Mouse (Mus musculus): Measurements from ENCODE around the gene Map3k12. TPM values are rescaled to one million over a fixed set of nuclear protein-coding genes. Genes with fewer than 3 reads are reported as not detected.

The Map3k12 gene
- polyA plus RNA-seq, 1 experiment from 2014 or later, result 58.3 TPM

- no peak for ATAC-seq (ENCODE audit: low FRiP score, low read depth)
- Histone ChIP-seq H3K9ac (no peak overlapping the region), H3K27ac (replicated peaks) (no peak overlapping the region), H3K36me3 (no peaks in the 10 kb centered on the region), H3K9me3 (no peaks in the 10 kb centered on the region), H3K27me3 (no peaks in the 10 kb centered on the region), H3K4me1 (replicated peaks) (peaks cover 23% of the 10 kb centered on the region), H3K4me3 (no peak overlapping the region), H3K4me2 (no peak overlapping the region)
- 98% methylated on average over 9 of the region's 9 CpGs for WGBS
Observed at GRCm38 (mm10) chr15:102468675-102469370, 48.0 kb downstream of the Map3k12 start.

GRCm38 (mm10) chr15:102463666-102464065 is 53.2 kb downstream of the Map3k12 start:
- Histone ChIP-seq H3K27ac (replicated peaks) (no peak overlapping the region), H3K4me3 (no peak overlapping the region), H3K27me3 (no peaks in the 10 kb centered on the region), H3K9me3 (no peaks in the 10 kb centered on the region), H3K4me2 (no peak overlapping the region), H3K36me3 (peaks cover 3% of the 10 kb centered on the region; the same call in 1 of the 2 replicates), H3K4me1 (replicated peaks) (peaks cover 22% of the 10 kb centered on the region), H3K9ac (no peak overlapping the region)
- no peak for ATAC-seq (ENCODE audit: low FRiP score, low read depth)

- Histone ChIP-seq H3K36me3 (peaks cover 3% of the 10 kb centered on the region; the same call in 1 of the 2 replicates), H3K27me3 (no peaks in the 10 kb centered on the region), H3K4me1 (replicated peaks) (peaks cover 27% of the 10 kb centered on the region), H3K4me2 (no peak overlapping the region), H3K27ac (replicated peaks) (no peak overlapping the region), H3K9ac (no peak overlapping the region), H3K9me3 (no peaks in the 10 kb centered on the region), H3K4me3 (no peak overlapping the region)
- WGBS, result 86% methylated on average over 9 of the region's 9 CpGs
- no peak for ATAC-seq (ENCODE audit: low FRiP score, low read depth)
Observed at GRCm38 (mm10) chr15:102461430-102462075, 55.3 kb downstream of the Map3k12 start.

GRCm38 (mm10) chr15:102460971-102461370 is 55.9 kb downstream of the Map3k12 start:
- Histone ChIP-seq H3K27me3 (no peaks in the 10 kb centered on the region), H3K4me3 (no peak overlapping the region), H3K9me3 (no peaks in the 10 kb centered on the region), H3K4me2 (no peak overlapping the region), H3K9ac (no peak overlapping the region), H3K27ac (replicated peaks) (no peak overlapping the region), H3K4me1 (replicated peaks) (peaks cover 27% of the 10 kb centered on the region), H3K36me3 (peaks cover 3% of the 10 kb centered on the region; the same call in 1 of the 2 replicates)
- WGBS, result 68% methylated on average over 4 of the region's 4 CpGs
- ATAC-seq (ENCODE audit: low FRiP score, low read depth), result no peak

GRCm38 (mm10) chr15:102460409-102460808 is 56.5 kb downstream of the Map3k12 start:
- no peak overlapping the region for H3K9ac ChIP-seq
- H3K9me3 ChIP-seq, result no peaks in the 10 kb centered on the region
- 78% methylated on average over 12 of the region's 12 CpGs for WGBS
- no peak overlapping the region for H3K4me3 ChIP-seq
- peaks cover 27% of the 10 kb centered on the region for H3K4me1 ChIP-seq (replicated peaks)
- no peak for ATAC-seq (ENCODE audit: low FRiP score, low read depth)
- H3K27me3 ChIP-seq, result no peaks in the 10 kb centered on the region
- H3K36me3 ChIP-seq, result peaks cover 3% of the 10 kb centered on the region; the same call in 1 of the 2 replicates
- H3K27ac ChIP-seq (replicated peaks), result no peak overlapping the region
- 0 out of 2 replicates have a peak overlapping the region, but pooled peaks have one; percentile 68 for H3K4me2 ChIP-seq

GRCm38 (mm10) chr15:102459847-102460246 is 57.0 kb downstream of the Map3k12 start:
- Histone ChIP-seq H3K9me3 (no peaks in the 10 kb centered on the region), H3K4me1 (replicated peaks) (peaks cover 27% of the 10 kb centered on the region), H3K4me3 (peak overlapping the region; percentile 50), H3K27ac (replicated peaks) (no peak overlapping the region), H3K27me3 (no peaks in the 10 kb centered on the region), H3K4me2 (peak overlapping the region; percentile 68), H3K36me3 (peaks cover 3% of the 10 kb centered on the region; the same call in 1 of the 2 replicates), H3K9ac (no peak overlapping the region)
- no peak for ATAC-seq (ENCODE audit: low FRiP score, low read depth)
- WGBS, result 70% methylated on average over 5 of the region's 5 CpGs

- no peak for ATAC-seq (ENCODE audit: low FRiP score, low read depth)
- peaks cover 27% of the 10 kb centered on the region for H3K4me1 ChIP-seq (replicated peaks)
- WGBS, result 36% methylated on average over 6 of the region's 6 CpGs
Observed at GRCm38 (mm10) chr15:102459381-102459780, 57.5 kb downstream of the Map3k12 start.

GRCm38 (mm10) chr15:102458904-102459317 is 58.0 kb downstream of the Map3k12 start, which contains the start of gene Prr13:
Prr13 (plus strand) TSS chr15:102459028.
- no peaks in the 10 kb centered on the region for H3K9me3 ChIP-seq
- no peaks in the 10 kb centered on the region for H3K27me3 ChIP-seq
- H3K9ac ChIP-seq, result peak within 1 kb of the TSS; percentile 57
- H3K4me3 ChIP-seq, result peak within 1 kb of the TSS; percentile 50
- peak; percentile 92 for ATAC-seq (ENCODE audit: low FRiP score, low read depth)
- peaks cover 27% of the 10 kb centered on the region for H3K4me1 ChIP-seq (replicated peaks)
- peak within 1 kb of the TSS; percentile 64 for H3K27ac ChIP-seq (replicated peaks)
- H3K36me3 ChIP-seq, result peaks cover 3% of the 10 kb centered on the region; the same call in 1 of the 2 replicates
- H3K4me2 ChIP-seq, result peak within 1 kb of the TSS; percentile 68
- WGBS, result under 1% methylated on average over 19 of the region's 19 CpGs

More at GRCm38 (mm10) chr15:102459381-102459780, 57.5 kb downstream of the Map3k12 start:
- Histone ChIP-seq H3K27ac (replicated peaks) (peak overlapping the region; percentile 64; the same call in 1 of the 2 replicates), H3K9me3 (no peaks in the 10 kb centered on the region), H3K4me3 (peak overlapping the region; percentile 50), H3K9ac (peak overlapping the region; percentile 57), H3K36me3 (peaks cover 3% of the 10 kb centered on the region; the same call in 1 of the 2 replicates), H3K4me2 (peak overlapping the region; percentile 68), H3K27me3 (no peaks in the 10 kb centered on the region)

- peak overlapping the region; percentile 68 for H3K4me2 ChIP-seq
- H3K27ac ChIP-seq (replicated peaks), result peak overlapping the region; percentile 64
- no peaks in the 10 kb centered on the region for H3K9me3 ChIP-seq
- no peak for ATAC-seq (ENCODE audit: low FRiP score, low read depth)
- peak overlapping the region; percentile 57; the same call in 1 of the 2 replicates for H3K9ac ChIP-seq
- no peaks in the 10 kb centered on the region for H3K27me3 ChIP-seq
- peak overlapping the region; percentile 50 for H3K4me3 ChIP-seq
- H3K36me3 ChIP-seq, result peaks cover 3% of the 10 kb centered on the region; the same call in 1 of the 2 replicates
- 69% methylated on average over 5 of the region's 5 CpGs for WGBS
- H3K4me1 ChIP-seq (replicated peaks), result peaks cover 27% of the 10 kb centered on the region
Observed at GRCm38 (mm10) chr15:102458050-102458736, 58.7 kb downstream of the Map3k12 start.

- no peak for ATAC-seq (ENCODE audit: low FRiP score, low read depth)
- no peaks in the 10 kb centered on the region for H3K27me3 ChIP-seq
- H3K4me2 ChIP-seq, result no peak overlapping the region
- no peak overlapping the region for H3K4me3 ChIP-seq
- no peak overlapping the region for H3K9ac ChIP-seq
- H3K4me1 ChIP-seq (replicated peaks), result peaks cover 25% of the 10 kb centered on the region
- WGBS, result 37% methylated on average over 6 of the region's 6 CpGs
- no peaks in the 10 kb centered on the region for H3K36me3 ChIP-seq
- no peaks in the 10 kb centered on the region for H3K9me3 ChIP-seq
- H3K27ac ChIP-seq (replicated peaks), result no peak overlapping the region
Observed at GRCm38 (mm10) chr15:102455993-102456392, 60.9 kb downstream of the Map3k12 start.

GRCm38 (mm10) chr15:102451666-102452430 is 65.0 kb downstream of the Map3k12 start:
- Histone ChIP-seq H3K36me3 (no peaks in the 10 kb centered on the region), H3K27ac (replicated peaks) (no peak overlapping the region), H3K4me3 (no peak overlapping the region), H3K4me1 (replicated peaks) (no peaks in the 10 kb centered on the region), H3K4me2 (no peak overlapping the region), H3K9ac (no peak overlapping the region), H3K9me3 (no peaks in the 10 kb centered on the region), H3K27me3 (no peaks in the 10 kb centered on the region)
- ATAC-seq (ENCODE audit: low FRiP score, low read depth), result no peak
- 85% methylated on average over 26 of the region's 26 CpGs for WGBS

Measured in hindbrain, embryonic 15.5 days (tissue).